Mouse (Mus musculus): Measurements from ENCODE around the gene Ilvbl.
"Not testable (repeated sequence)": the region's sequence is repeated elsewhere in the genome, so short reads cannot be mapped to it uniquely, and the experiment has no call there.

Ilvbl gene

DNA sequence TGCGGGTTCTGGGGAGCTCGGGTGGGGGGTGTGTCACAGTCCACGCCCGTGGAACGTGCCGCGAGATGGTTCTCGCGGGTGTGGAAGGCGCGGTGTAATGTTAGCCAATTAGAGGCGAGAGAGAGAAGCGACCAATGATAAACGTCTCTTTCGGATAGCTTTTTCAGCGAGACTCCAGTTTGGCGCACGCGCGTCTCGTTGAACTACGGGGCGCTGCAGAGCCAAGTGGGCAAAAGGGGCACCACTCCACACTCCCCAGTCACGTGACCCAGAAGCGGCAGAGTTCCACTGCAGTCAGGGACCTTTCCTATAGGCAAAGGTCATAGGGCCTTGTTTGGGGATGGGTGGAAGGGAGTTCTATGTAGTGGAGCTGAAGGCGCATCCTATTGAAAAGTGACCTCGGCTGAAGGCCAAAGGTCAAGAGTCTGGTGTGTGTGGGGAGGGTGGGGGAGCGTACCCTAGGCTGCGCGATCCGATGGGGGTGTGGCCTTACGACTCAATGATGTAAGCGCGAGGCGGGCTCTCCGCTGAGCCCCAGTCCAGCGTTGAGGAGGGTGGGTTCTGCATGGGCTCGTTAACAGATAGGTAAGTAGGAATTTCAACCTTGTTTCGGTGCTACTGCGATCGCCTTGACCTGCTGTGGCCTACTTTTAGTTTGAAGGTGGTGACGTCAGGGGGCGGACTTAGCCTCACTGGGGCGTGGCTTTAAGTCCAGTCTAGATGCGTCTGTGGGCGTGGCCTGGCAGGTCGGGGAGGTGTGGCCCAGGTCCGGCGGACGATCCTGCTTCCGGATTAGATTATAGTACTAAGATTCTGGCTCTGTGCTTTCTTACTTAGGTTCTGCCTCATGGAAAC, at the start of gene Ilvbl:
Ilvbl (plus strand) TSS at position 97 of the 855 bp plus-strand sequence.
- peak; percentile 79 for DNase-seq (ENCODE audit: low spot score)

DNA sequence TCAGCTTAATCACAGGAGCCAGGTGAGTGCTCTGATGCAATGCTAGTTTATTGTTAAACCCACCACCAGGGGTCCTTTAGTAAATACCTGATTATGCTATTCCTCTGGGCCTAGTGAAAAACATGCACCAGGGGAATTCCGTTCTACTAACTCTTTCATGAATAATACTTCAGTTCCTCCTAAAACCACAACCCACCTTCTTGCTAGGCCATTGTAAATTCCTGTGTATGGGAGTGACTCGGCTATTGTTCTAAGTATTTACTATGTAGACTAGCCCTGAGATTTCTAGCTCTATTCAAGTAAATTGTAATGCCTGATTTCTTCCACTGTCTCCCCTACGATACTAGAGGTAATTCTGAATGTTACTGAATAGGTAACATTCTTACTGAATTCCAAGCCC, 49.1 kb upstream of the Ilvbl start:
- not testable (repeated sequence) for DNase-seq (ENCODE audit: low spot score)

DNA sequence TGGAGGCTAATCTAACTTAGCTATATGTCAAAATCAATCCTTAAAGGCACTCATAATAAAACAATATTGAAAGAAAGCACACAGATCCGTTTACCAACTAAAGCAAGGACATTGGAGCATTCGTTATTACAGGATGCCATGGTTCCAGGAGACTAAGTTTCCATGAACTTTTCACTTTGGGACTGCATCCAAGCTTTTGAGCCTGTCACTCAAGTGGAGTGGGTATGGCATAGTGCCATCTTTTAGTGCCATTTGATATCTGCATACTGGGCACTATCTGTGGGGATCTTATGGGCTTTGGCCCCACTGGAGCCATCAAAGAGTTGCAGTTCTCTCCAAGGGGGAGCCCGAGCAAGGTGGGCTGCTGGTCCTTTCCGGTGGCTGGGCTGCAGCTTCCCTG, 48.6 kb upstream of the Ilvbl start:
- DNase-seq (ENCODE audit: low spot score) = no peak

DNA sequence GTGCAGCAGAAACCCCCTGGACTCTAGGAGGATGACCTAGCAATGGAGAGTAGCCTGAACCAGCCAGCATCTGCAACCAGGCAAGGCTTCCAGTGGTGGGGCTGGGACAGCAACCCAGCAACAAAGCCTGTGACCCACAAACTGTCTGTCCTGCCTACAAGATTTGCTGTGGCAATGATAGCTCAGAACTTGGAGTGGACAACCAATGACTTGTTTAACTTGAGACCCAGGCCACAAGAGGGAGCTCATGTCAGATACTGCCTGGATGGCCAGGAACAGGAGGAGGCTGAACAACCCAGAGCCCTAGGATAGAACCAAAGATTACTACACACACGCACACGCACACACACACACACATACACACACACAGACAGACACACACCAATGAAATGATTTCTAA, 33.2 kb upstream of the Ilvbl start:
- no peak for DNase-seq (ENCODE audit: low spot score)

DNA sequence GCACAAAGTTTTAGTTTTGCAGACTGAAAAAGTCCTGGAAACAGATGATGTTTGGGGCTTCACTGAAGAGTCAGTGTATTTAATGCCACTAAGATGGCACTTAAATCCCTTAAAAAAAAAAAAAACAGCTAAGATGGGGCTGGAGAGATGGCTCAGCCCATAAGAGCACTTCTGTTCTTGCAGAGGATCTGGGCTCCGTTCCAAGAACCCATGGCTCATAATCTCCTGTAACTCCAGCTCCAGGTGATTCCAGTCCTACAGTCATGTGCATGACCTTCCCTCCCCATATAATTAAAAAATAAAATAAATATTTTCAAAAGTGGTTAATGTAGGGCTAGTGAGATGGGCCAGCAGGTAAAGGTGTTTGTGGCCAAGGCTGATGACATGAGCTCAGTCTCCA, 9.1 kb upstream of the Ilvbl start:
- no peak for DNase-seq (ENCODE audit: low spot score)

DNA sequence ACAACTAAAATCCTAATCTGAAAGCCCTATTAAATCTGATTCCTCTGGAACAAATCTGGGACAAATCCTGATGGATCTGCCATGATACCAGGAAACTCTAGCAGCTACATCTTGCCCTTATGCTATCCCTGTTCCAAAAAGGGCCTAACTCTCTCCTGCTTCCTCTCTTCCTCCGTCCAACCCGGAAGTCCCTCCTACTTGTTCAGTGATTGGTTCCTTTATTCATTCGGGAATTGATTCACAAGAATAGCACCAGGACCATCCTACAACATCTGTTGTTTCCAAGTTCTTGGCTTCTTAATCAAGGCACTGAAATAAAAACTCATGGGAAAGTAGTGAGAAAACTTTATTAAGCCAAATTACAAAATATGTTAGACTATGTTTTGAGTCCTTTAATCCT, 5.0 kb upstream of the Ilvbl start:
- DNase-seq (ENCODE audit: low spot score) = no peak

DNA sequence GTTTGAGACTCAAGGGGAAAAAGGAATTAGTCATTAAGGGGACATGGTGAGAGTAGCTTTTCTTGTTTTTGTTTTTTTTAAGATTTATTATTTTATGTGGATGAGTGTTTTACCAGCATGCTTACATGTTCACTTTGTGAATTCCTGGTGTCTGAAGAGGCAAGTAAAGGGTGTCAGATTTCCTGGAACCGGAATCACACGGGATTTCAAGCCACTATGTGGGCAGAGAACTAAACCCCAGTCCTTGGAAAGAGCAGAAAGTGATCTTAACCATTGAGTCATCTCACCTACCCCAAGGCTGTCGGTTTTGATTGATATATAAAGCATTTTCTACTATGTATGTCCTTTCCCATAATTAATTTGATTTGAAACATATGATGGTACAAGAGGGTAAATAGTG, 4.5 kb upstream of the Ilvbl start:
- DNase-seq (ENCODE audit: low spot score) = no peak

DNA sequence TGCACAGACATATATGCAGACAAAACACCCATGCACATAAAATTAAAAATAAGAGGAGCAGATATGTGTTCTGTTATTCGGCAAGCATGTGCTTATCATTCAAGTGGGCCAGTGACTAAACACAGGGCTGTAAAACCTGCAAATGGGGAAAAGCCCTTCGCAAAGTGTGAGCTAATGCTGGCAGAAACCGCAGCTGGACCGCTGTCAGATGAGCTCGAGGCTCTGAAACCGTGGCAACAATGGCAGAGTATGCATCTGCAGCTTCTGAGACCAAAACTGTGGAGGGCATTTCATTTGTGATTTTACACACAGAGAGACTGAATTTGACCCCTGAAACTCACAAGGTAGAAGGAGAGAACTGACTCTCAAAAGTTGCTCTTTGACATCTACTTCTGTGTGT, 3.7 kb upstream of the Ilvbl start:
- DNase-seq (ENCODE audit: low spot score) = no peak

DNA sequence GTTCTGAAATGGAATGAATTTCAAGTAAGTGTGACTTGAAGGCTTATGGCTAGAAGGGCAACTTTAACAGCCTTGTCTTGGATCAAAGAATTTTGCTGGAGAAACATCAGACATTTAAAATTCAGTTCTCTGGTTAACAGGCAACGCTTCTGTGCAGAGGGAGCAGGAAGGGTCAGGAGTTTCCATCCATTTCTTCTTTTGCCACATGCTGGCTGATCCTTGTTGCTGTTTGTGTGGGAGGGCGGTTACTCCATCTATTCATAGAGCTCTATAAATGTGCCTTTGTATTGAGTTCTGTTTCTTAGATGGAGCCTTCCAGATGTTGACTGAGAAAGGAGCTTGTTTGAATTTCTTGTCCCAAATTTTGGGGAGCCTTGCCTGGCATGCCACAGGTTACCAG, 3.2 kb upstream of the Ilvbl start:
- DNase-seq (ENCODE audit: low spot score) = no peak

DNA sequence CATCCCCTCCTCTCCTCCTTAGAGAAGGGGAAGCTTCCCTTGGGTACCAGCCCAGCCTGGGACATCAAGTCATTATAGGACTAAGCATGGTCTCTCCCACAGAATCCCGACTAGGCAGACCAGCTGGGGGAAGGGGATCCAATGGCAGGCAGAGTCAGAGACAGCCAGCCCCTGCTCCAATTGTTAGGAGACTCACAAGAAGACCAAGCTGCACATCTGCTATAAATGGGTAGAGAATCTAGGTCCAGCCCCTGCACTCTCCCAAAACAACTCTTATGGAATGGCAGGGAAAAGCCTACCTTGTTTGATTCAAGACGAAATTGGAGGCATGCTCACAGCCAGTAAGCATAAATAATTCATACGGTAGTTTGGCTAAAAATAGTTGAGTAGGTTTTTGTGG, 920 bp upstream of the Ilvbl start:
- no peak for DNase-seq (ENCODE audit: low spot score)

DNA sequence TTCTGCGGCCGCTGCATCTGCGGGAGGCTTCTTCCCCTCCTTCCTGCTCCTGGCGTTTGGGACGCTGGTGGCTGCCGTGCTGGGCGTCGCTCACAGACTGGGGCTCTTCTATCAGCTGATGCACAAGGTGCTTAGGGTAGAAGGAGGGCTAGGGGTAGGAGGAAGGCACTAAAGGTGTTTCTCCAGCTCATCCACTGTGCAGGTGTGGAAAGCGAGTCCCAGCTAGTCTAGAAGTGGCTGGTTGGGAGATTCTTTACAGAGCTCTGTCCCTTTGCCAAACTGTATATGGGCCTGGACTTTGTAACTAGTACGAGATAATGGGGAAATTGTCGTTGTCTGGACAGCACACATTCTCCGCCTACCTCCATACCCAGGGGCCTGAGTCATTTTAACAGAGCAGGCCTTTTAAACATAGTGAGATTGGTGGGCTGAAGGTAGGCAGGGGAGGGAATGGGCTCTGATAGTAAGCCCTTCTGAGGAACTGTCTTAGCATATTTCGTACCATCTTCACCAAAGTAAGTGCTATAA, 1.0 kb downstream of the Ilvbl start:
- DNase-seq (ENCODE audit: low spot score) = no peak

DNA sequence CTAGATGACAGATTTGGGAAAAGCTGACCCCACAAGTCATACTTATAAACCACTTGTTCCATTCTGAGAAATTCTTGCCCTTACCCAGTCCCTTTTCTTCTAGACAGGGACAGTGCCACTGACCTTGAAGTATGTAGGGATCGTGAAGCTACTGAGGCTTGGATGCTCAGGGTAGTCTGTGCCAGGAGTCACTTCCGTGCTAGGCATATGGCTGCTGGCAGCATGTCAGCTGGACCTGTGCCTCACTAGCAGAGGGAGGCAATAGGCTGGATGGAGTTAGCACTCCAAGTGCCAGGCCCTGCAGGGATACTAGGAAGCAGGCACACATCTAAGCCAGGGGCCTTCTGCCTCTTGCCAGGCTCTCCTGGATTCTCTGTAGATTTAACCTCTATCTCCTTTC, 1.5 kb downstream of the Ilvbl start:
- DNase-seq (ENCODE audit: low spot score) = no peak

DNA sequence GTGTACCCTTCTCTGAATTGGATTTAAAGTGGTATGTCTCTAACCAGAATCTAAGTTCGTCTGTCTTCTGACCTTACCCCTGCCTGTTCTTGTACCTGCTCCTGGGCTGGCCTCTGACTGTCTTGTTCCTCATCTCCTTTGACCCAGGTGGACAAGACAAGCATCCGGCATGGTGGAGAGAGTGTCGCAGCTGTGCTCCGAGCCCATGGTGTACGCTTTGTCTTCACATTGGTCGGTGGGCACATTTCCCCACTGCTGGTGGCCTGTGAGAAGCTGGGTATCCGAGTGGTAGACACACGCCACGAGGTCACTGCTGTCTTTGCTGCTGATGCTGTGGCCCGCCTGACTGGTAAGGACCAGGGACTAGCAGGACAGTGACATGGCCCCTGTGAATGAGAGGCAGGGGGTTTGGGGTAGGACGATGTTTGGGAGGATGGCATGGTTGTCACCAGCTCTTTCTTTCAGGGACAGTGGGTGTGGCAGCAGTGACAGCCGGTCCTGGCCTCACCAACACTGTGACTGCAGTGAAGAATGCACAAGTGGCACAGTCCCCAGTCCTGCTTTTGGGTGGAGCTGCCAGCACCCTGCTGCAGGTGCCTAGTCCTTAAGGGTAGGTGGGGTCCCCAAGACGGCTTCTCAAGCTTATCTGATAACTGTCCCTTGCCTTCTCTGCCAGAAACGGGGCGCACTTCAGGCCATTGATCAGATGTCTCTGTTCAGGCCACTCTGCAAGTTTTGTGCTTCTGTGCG, 2.5 kb downstream of the Ilvbl start:
- no peak for DNase-seq (ENCODE audit: low spot score)

DNA sequence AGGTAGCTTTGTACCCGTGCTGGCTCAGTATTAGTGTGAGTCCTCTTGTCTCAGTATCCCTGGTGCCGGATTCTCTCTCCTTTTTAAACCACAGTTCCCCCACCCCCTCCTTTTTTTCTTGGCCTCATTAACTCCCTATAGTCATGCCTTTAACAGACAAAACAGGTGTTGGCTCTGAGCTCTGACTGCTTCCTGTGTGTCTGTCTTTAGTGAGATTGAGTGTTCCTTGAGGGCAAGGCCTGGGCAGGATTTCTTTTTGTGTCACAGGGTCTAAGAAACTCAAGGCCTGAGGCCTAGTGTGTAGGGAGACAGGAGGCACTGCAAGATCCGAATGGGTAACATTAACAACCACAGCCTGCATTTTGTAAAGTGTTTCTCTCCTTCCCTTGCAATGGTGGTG, 4.1 kb downstream of the Ilvbl start:
- no peak for DNase-seq (ENCODE audit: low spot score)

DNA sequence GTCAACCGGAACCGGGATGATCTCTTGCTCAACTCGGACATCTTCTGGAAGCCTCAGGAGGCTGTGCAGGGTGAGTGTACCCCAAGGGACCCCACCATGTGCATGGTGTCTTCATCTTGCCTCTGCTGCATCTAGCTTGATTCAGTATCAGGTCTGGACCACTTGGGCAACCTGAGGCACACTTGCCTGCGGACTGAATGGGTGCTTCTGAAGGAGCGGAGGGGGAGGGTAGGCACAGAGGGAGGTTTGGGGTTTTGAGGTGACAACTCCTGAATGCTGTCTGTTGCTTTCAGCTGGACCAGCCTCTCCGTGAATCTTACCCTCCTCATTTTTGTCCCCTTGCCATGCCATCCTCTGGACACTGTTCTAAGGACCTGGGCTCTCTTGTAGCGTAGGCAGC, 7.0 kb downstream of the Ilvbl start:
- DNase-seq (ENCODE audit: low spot score) = no peak

DNA sequence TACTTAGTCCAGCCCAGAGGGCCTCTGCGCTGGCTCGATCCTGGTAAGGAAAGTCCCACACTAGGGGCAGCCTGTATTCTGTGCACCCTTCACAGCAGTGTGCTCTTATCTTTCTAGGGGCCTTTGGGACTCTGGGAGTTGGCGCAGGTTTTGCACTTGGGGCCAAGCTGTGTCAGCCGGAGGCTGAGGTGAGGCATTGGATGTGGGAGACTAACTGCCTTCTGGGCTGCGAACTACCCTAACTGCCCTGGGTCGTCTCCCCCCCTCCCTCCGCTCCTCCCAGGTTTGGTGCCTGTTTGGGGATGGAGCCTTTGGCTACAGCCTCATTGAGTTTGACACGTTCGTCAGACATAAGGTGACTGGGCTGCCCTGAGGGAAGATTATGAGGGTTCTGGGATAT, 9.2 kb downstream of the Ilvbl start:
- no peak for DNase-seq (ENCODE audit: low spot score)

DNA sequence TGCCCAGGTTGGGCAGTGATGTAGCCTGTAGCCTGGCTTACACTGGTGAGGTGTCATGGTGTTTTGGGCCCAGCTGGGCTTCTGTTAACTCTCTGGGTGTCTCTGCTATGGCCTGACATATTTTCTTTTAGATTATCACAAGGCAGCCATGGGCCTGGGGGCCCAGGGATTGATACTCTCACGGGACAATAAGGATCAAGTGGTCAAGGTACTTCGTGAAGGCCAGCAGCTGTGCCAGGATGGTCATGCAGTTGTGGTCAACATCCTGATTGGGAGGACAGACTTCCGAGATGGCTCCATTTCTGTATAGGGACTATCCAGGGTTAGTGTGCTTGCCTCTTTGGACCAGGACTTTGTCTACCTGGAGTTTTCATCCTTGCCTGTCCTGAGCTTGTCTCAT, 9.8 kb downstream of the Ilvbl start:
- DNase-seq (ENCODE audit: low spot score) = no peak

DNA sequence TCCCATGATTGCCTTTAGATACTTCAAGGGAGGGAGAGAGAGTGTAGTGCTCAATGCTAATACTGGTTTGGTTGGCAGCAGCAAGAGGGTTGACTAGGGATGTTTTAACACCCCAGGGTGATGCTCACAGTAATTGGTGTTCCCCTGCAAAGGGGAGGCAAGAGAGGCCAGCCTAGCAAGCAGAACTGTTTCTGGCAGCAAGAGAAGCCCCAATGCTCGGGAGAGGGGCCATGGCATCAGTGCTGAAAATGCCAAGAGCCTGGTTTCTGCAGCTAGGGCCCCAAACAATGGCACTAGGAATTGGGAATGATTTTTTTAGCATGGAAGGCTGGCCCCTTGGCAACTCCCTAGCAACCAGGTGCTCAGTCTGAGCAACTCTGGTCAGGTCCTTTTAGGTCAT, 10.8 kb downstream of the Ilvbl start:
- DNase-seq (ENCODE audit: low spot score) = no peak

DNA sequence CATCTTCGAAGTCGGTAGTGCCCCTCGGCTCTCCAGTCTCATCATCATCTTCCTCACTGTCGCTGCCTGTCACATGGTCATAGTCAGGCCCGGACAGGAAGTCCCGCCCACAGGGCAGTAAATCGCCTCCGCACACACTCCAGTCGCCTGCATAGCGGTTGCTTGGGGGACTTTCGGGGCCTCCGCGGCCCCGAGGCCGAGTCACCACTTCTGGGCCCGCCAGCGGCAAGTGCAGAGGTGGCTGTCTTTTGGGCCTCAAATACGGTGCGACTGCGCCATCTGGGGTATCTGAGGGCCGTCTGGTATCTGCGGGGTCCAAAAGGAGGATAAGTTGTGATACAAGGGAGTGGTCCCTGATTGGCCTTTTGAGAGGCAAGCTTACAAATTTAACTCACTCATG, 11.5 kb downstream of the Ilvbl start:
- DNase-seq (ENCODE audit: low spot score) = no peak

DNA sequence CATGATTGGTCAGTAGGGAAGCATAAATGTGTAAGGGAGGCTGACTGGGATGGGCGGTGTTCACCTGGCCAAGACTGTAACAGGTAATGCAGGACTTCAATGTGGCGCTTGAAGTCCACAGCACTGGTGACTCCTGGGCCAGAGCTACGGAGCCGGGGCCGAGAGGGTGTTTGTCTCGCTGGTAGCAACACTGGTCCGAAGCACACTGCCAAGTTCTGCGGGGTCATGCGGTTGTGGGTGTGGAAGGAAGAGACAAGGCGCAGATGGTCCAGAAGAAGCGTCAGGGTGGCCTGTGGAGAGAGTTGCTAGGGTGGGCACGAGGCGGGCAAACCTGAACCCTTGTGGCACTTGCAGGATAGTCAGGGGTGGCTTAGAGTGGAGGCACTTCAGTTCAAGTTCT, 11.9 kb downstream of the Ilvbl start:
- DNase-seq (ENCODE audit: low spot score) = no peak

DNA sequence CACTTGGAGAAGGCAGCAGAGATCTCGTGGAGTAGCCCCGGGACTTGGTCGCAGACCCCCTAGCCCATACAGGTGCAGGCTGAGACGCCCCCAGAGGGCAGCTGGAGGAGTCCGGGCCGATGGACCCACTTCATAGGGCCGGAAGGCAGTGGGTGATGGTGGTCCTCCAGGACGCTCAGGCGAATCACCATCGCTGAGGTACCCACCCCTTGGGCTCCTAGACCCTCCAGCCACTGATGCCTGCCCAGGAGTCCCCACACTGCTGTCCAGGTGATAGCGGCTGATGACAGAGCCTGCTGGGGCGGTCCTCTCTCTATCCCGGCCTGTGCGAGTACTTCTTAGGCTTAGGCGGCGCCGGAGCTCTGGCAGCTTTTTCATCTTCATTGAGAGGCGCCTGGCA, 15.1 kb downstream of the Ilvbl start:
- no peak for DNase-seq (ENCODE audit: low spot score)

DNA sequence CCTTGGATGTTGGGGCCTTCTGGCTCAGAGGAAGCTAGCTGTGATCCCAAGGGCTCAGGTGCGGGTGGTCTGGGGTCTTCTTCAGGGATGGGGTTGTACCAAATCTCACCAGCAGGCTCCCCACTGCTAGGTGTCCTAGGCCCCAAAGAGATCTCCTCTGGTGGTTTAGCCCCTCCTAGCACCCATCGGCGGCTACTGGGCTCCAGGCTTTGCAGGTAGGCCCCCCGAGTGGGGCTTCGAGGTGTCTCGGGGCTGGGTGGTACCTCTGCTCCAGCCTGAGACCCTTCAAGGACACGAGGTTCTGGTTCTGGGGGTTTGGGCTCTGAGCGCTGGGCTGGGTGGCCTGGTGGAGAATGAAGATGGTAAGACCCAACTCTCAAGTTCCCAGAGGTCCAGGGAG, 15.8 kb downstream of the Ilvbl start:
- DNase-seq (ENCODE audit: low spot score) = no peak

DNA sequence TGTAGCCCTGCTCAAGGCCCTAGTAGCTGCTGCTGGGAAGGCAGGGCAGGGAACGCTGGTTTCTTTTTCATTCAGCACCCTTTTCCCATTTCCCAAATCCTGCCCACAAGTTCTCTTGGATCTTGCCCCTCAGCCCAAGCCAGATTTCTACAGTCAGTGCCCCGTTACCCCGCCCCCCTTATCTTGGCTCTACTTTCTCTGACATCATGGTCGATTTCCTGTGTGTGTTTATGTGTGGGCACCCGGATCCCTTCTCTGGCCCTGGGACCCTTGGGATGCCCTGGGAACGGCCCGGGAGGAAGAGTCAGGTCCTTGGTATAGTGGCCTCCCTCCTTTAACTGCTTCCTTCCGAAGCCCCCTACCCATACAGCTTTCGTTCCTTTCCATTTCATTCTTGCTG, 16.6 kb downstream of the Ilvbl start:
- no peak for DNase-seq (ENCODE audit: low spot score)

Data from urinary bladder, postnatal 10 days (tissue).